Mouse (Mus musculus) right cerebral cortex, adult 18-20 months (tissue): Measurements from ENCODE around the gene Ftl1.
"Not testable (repeated sequence)": the region's sequence is repeated elsewhere in the genome, so short reads cannot be mapped to it uniquely, and the experiment has no call there.

Experiments used
- DNase-seq: peaks from one replicate; pipeline ENCODE4 v3.0.0; 2022; ENCODE audit warnings: mixed read lengths

Gene Ftl1

GRCm38 (mm10) chr7:45475291-45475969 is 15.7 kb upstream of the Ftl1 start:
- no peak for DNase-seq

- peak; percentile 70 for DNase-seq
Measured at GRCm38 (mm10) chr7:45470869-45471268, 11.2 kb upstream of the Ftl1 start.

GRCm38 (mm10) chr7:45467090-45467670 is 7.5 kb upstream of the Ftl1 start:
- no peak for DNase-seq

GRCm38 (mm10) chr7:45466283-45467089 is 6.8 kb upstream of the Ftl1 start, which contains the start of gene Bax:
Gene Bax (minus strand): TSS chr7:45466898.
- peak; percentile 96 for DNase-seq

GRCm38 (mm10) chr7:45465549-45465948 is 5.9 kb upstream of the Ftl1 start:
- no peak for DNase-seq

- no peak for DNase-seq
Measured at GRCm38 (mm10) chr7:45465112-45465511, 5.4 kb upstream of the Ftl1 start.

- DNase-seq: no peak
Measured at GRCm38 (mm10) chr7:45463987-45464778, 4.5 kb upstream of the Ftl1 start.

- not testable (repeated sequence) for DNase-seq
Measured at GRCm38 (mm10) chr7:45462868-45463267, 3.2 kb upstream of the Ftl1 start.

GRCm38 (mm10) chr7:45462325-45462724 is 2.6 kb upstream of the Ftl1 start:
- DNase-seq: no peak

- no peak for DNase-seq
Measured at GRCm38 (mm10) chr7:45461781-45462180, 2.1 kb upstream of the Ftl1 start.

GRCm38 (mm10) chr7:45461326-45461725 is 1.6 kb upstream of the Ftl1 start:
- no peak for DNase-seq

GRCm38 (mm10) chr7:45460860-45461314 is 1.2 kb upstream of the Ftl1 start:
- peak; percentile 37 for DNase-seq

GRCm38 (mm10) chr7:45460377-45460776 is 693 bp upstream of the Ftl1 start:
- DNase-seq: no peak

- peak; percentile 72 for DNase-seq
Measured at GRCm38 (mm10) chr7:45458748-45459563, 728 bp downstream of the Ftl1 start.

- DNase-seq: no peak
Measured at GRCm38 (mm10) chr7:45457204-45458060, 2.3 kb downstream of the Ftl1 start.

GRCm38 (mm10) chr7:45456721-45457203 is 2.9 kb downstream of the Ftl1 start:
- DNase-seq: no peak

- DNase-seq: no peak
Measured at GRCm38 (mm10) chr7:45455932-45456696, 3.6 kb downstream of the Ftl1 start.

GRCm38 (mm10) chr7:45454971-45455370 is 4.7 kb downstream of the Ftl1 start:
- DNase-seq: no peak

- DNase-seq: peak; percentile 88
Measured at GRCm38 (mm10) chr7:45451344-45451982, 8.2 kb downstream of the Ftl1 start.
